In genomic region chr6:39205650-39206580, GRCm38 (mm10) we compare ENCODE assay signal across 8 mouse cellular contexts. TPM values are rescaled to one million over a fixed set of nuclear protein-coding genes. Genes with fewer than 3 reads are reported as not detected.
A peak's percentile ranks its signal among the peaks of the same experiment; 100 is the strongest.
DNase-seq lines count a peak whose midpoint lies in the region; ATAC-seq and TF ChIP-seq lines count a peak whose summit lies in the region.

No protein-coding gene starts in this region.

- peak overlapping the region; percentile 87 for H3K9ac ChIP-seq in forebrain, postnatal 0 days
- peak overlapping the region; percentile 98 for H3K9ac ChIP-seq in intestine, postnatal 0 days (ENCODE audit: low read depth, low read length)
- peak overlapping the region; percentile 98 for H3K9ac ChIP-seq in lung, embryonic 16.5 days (ENCODE audit: low read length)

- H3K4me2 ChIP-seq in forebrain, postnatal 0 days (ENCODE audit: low read depth), result peak overlapping the region; percentile 85
- H3K4me2 ChIP-seq in intestine, postnatal 0 days (replicated peaks; ENCODE audit: low read depth), result peak overlapping the region; percentile 85
- H3K4me2 ChIP-seq in lung, embryonic 16.5 days (ENCODE audit: low read depth, low read length), result peak overlapping the region; percentile 74

- peak; percentile 21 for ATAC-seq in forebrain, postnatal 0 days
- peak; percentile 27 for ATAC-seq in intestine, postnatal 0 days
- peak; percentile 52 for ATAC-seq in lung, embryonic 16.5 days (ENCODE audit: low read depth)
- no peak for ATAC-seq in inflammation-experienced regulatory T-cells, adult 6 months

- intact Hi-C loops in left cerebral cortex, postnatal 25 days (cut with DNase I), result loop anchor here (1.0 to 2.0 kb wide), 2 partner anchors 51 to 138 kb away; no protein-coding TSS in a partner anchor

- H3K9me3 ChIP-seq in forebrain, postnatal 0 days (ENCODE audit: low read length), result no peaks in the 10 kb centered on the region
- no peaks in the 10 kb centered on the region for H3K9me3 ChIP-seq in intestine, postnatal 0 days (ENCODE audit: control insufficient read depth)
- H3K9me3 ChIP-seq in lung, embryonic 16.5 days (ENCODE audit: control insufficient read depth, low read length), result no peaks in the 10 kb centered on the region

- no peaks in the 10 kb centered on the region for H3K27me3 ChIP-seq in forebrain, postnatal 0 days (ENCODE audit: insufficient read depth, low read length)
- H3K27me3 ChIP-seq in intestine, postnatal 0 days (replicated peaks; ENCODE audit: control insufficient read depth, insufficient read depth, low read length), result no peaks in the 10 kb centered on the region
- no peaks in the 10 kb centered on the region for H3K27me3 ChIP-seq in lung, embryonic 16.5 days (ENCODE audit: control insufficient read depth, insufficient read depth, low read depth, low read length)

- no peaks in the 10 kb centered on the region; the same call in none of the 2 replicates for H3K4me1 ChIP-seq in bone marrow, adult 2 months (ENCODE audit: control insufficient read depth, insufficient read depth, low read length)
- H3K4me1 ChIP-seq in forebrain, postnatal 0 days (ENCODE audit: insufficient read depth), result no peaks in the 10 kb centered on the region
- H3K4me1 ChIP-seq in intestine, postnatal 0 days (replicated peaks; ENCODE audit: control insufficient read depth, insufficient read depth, low read length), result no peaks in the 10 kb centered on the region
- 0 out of 2 replicates have a peak, but pooled peaks cover 4% of the 10 kb centered on the region for H3K4me1 ChIP-seq in lung, embryonic 16.5 days (replicated peaks; ENCODE audit: control insufficient read depth, insufficient read depth, low read length)

- H3K4me3 ChIP-seq in bone marrow, adult 2 months (replicated peaks; ENCODE audit: control insufficient read depth, low read depth, low read length), result peak overlapping the region; percentile 93
- H3K4me3 ChIP-seq in forebrain, postnatal 0 days (ENCODE audit: low read depth, low read length), result peak overlapping the region; percentile 98
- peak overlapping the region; percentile 81 for H3K4me3 ChIP-seq in intestine, postnatal 0 days (ENCODE audit: low read depth, low read length)
- peak overlapping the region; percentile 100 for H3K4me3 ChIP-seq in lung, embryonic 16.5 days (ENCODE audit: low read length)

- no peaks in the 10 kb centered on the region for H3K36me3 ChIP-seq in forebrain, postnatal 0 days (ENCODE audit: insufficient read depth)
- H3K36me3 ChIP-seq in intestine, postnatal 0 days (ENCODE audit: control insufficient read depth, insufficient read depth), result no peaks in the 10 kb centered on the region
- no peaks in the 10 kb centered on the region for H3K36me3 ChIP-seq in lung, embryonic 16.5 days (ENCODE audit: control insufficient read depth, insufficient read depth, low read length)

- peak; percentile 21 to 55 for DNase-seq in left cerebral cortex, adult 8-10 months (ENCODE audit: low spot score in 2 of 2)
- no peak for DNase-seq in left cerebral cortex, postnatal 25 days (ENCODE audit: low spot score in 2 of 2)
- no peak for DNase-seq in forebrain, postnatal 0 days
- peak; percentile 39 for DNase-seq in ovary, postnatal 10 days (ENCODE audit: low spot score)

- TF ChIP-seq POLR2A in bone marrow, adult 2 months (IDR thresholded peaks at IDR 0.05; ENCODE audit: borderline replicate concordance, control insufficient read depth, low read depth, low read length), result no peak

- WGBS in bone marrow, adult 2 months, result under 1% methylated on average over 119 of the region's 121 CpGs
- under 1% methylated on average over 92 of the region's 121 CpGs for WGBS in forebrain, postnatal 0 days
- under 1% methylated on average over 97 of the region's 121 CpGs for WGBS in intestine, postnatal 0 days
- WGBS in lung, embryonic 16.5 days, result 0% methylated on average over 102 of the region's 121 CpGs

- no peak for TF ChIP-seq CTCF in bone marrow, adult 2 months (IDR thresholded peaks at IDR 0.05; ENCODE audit: control insufficient read depth, insufficient read depth, low read length)
- TF ChIP-seq CTCF in forebrain, postnatal 0 days (IDR thresholded peaks at IDR 0.05; ENCODE audit: low read depth), result no peak
- no peak for TF ChIP-seq CTCF in intestine, postnatal 0 days (IDR thresholded peaks at IDR 0.05; ENCODE audit: low read depth)

- H3K27ac ChIP-seq in bone marrow, adult 2 months (ENCODE audit: control insufficient read depth, insufficient read depth, low read depth, low read length, poor library complexity), result peak overlapping the region; percentile 100
- peak overlapping the region; percentile 92 for H3K27ac ChIP-seq in forebrain, postnatal 0 days (ENCODE audit: low read depth, low read length)
- H3K27ac ChIP-seq in intestine, postnatal 0 days (ENCODE audit: low read depth, low read length), result peak overlapping the region; percentile 98
- peak overlapping the region; percentile 99 for H3K27ac ChIP-seq in lung, embryonic 16.5 days (ENCODE audit: low read length)

RNA-seq across cellular contexts. Expression of gene Kdm7a, which starts 0.7 kb away (rescaled TPM):
- total RNA-seq in left cerebral cortex, adult 8-10 months (2022), result 10 to 100 TPM; 28.1 to 37.5 (median 29.3) TPM
- total RNA-seq in left cerebral cortex, postnatal 25 days (2021), result 10 to 100 TPM; 38.7 to 39.9 TPM
- polyA plus RNA-seq in bone marrow, adult 2 months (2011; ENCODE audit: insufficient read depth, insufficient read length, low replicate concordance, missing spikeins), result 15.3 and 20.2 TPM in 2 replicates
- total RNA-seq in forebrain, postnatal 0 days (2014; rRNA removed), result 7.0 and 9.8 TPM in 2 replicates
- 0.83 and 1.5 TPM in 2 replicates for polyA plus RNA-seq in forebrain, postnatal 0 days (2015; fragmentation: Nextera tagmentation; extraction: Ambion mirVana)
- polyA plus RNA-seq in intestine, postnatal 0 days (2015; fragmentation: Nextera tagmentation; extraction: Ambion mirVana), result 2.3 and 2.9 TPM in 2 replicates
- 7.8 and 7.9 TPM in 2 replicates for polyA plus RNA-seq in lung, embryonic 16.5 days (2015; fragmentation: Nextera tagmentation; extraction: Ambion mirVana)
- polyA plus RNA-seq in inflammation-experienced regulatory T-cells, adult 6 months (2017; shearing (Covaris generic)), result 10 to 100 TPM in 2 of 3 experiments, 1 to 10 TPM in 1; 8.6 to 13.2 (median 11.6) TPM

Comparison
In these comparisons a context has a peak if more than half of its experiments do, and no peak if none do; other contexts are left out.
1. DNase-seq: peak in left cerebral cortex, adult 8-10 months (2 of 2) and ovary, postnatal 10 days (single experiment); none in left cerebral cortex, postnatal 25 days (0 of 2) and forebrain, postnatal 0 days (single experiment).
2. Peak in every context shown above with its lines, with median percentiles within 50 percentile points of each other: H3K27ac ChIP-seq, H3K4me3 ChIP-seq, H3K4me2 ChIP-seq and H3K9ac ChIP-seq.